Mouse (Mus musculus): ENCODE results near the gene Oprd1.

Oprd1 gene

GRCm38 (mm10) chr4:132144080-132144841 lies at the start of gene Oprd1:
TSS of gene Oprd1 (minus strand) at chr4:132144486.
- DNase-seq (ENCODE audit: low spot score): peak; percentile 30

GRCm38 (mm10) chr4:132187826-132188401 lies 43.6 kb upstream of the Oprd1 start:
- no peak for DNase-seq (ENCODE audit: low spot score)

GRCm38 (mm10) chr4:132183162-132183561 lies 38.9 kb upstream of the Oprd1 start:
- no peak for DNase-seq (ENCODE audit: low spot score)

GRCm38 (mm10) chr4:132181721-132182658 lies 37.7 kb upstream of the Oprd1 start:
- DNase-seq (ENCODE audit: low spot score): no peak

- peak; percentile 21 for DNase-seq (ENCODE audit: low spot score)
Observed at GRCm38 (mm10) chr4:132180710-132181109, 36.4 kb upstream of the Oprd1 start.

GRCm38 (mm10) chr4:132178630-132179059 lies 34.4 kb upstream of the Oprd1 start:
- DNase-seq (ENCODE audit: low spot score): no peak

GRCm38 (mm10) chr4:132176474-132176873 lies 32.2 kb upstream of the Oprd1 start:
- no peak for DNase-seq (ENCODE audit: low spot score)

GRCm38 (mm10) chr4:132170891-132171290 lies 26.6 kb upstream of the Oprd1 start:
- no peak for DNase-seq (ENCODE audit: low spot score)

GRCm38 (mm10) chr4:132169761-132170160 lies 25.5 kb upstream of the Oprd1 start:
- DNase-seq (ENCODE audit: low spot score): no peak

GRCm38 (mm10) chr4:132169271-132169670 lies 25.0 kb upstream of the Oprd1 start:
- DNase-seq (ENCODE audit: low spot score): no peak

GRCm38 (mm10) chr4:132167436-132167835 lies 23.1 kb upstream of the Oprd1 start:
- no peak for DNase-seq (ENCODE audit: low spot score)

- DNase-seq (ENCODE audit: low spot score): no peak
Observed at GRCm38 (mm10) chr4:132166350-132167290, 22.3 kb upstream of the Oprd1 start.

GRCm38 (mm10) chr4:132165691-132166090 lies 21.4 kb upstream of the Oprd1 start:
- no peak for DNase-seq (ENCODE audit: low spot score)

- DNase-seq (ENCODE audit: low spot score): no peak
Observed at GRCm38 (mm10) chr4:132156941-132157622, 12.8 kb upstream of the Oprd1 start.

- DNase-seq (ENCODE audit: low spot score): no peak
Observed at GRCm38 (mm10) chr4:132154877-132155670, 10.8 kb upstream of the Oprd1 start.

GRCm38 (mm10) chr4:132151673-132152072 lies 7.4 kb upstream of the Oprd1 start:
- no peak for DNase-seq (ENCODE audit: low spot score)

GRCm38 (mm10) chr4:132146201-132146600 lies 1.9 kb upstream of the Oprd1 start:
- no peak for DNase-seq (ENCODE audit: low spot score)

- DNase-seq (ENCODE audit: low spot score): no peak
Observed at GRCm38 (mm10) chr4:132145092-132145491, 806 bp upstream of the Oprd1 start.

GRCm38 (mm10) chr4:132138640-132139039 lies 5.6 kb downstream of the Oprd1 start:
- no peak for DNase-seq (ENCODE audit: low spot score)

GRCm38 (mm10) chr4:132137013-132137412 lies 7.3 kb downstream of the Oprd1 start:
- DNase-seq (ENCODE audit: low spot score): no peak
